Mouse (Mus musculus) midbrain, embryonic 11.5 days (tissue): ENCODE data around the gene Cyp4x1. TPM values are rescaled to one million over a fixed set of nuclear protein-coding genes. Genes with fewer than 3 reads are reported as not detected.

ENCODE experiments used
- ATAC-seq: fragments of 200-750 bp; cut with Nextera tagmentation; 2 replicates; pipeline ENCODE4 v1.8.0; 2017; ENCODE audit warnings: moderate TSS enrichment, moderate library complexity; ENCODE audit not compliant: low FRiP score
- DNase-seq: peaks from one replicate; pipeline ENCODE4 v3.0.0; 2015; ENCODE audit warnings: low spot score; ENCODE audit errors: missing footprints
- H3K27ac ChIP-seq: fragments of 300-500 bp; sonication (generic); 2 replicates; pipeline ENCODE4 v1.5.1; 2014; ENCODE audit warnings: low read depth, low read length
- H3K27me3 ChIP-seq: fragments of 300-500 bp; sonication (generic); 2 replicates; pipeline ENCODE4 v1.6.1; 2014; ENCODE audit warnings: mild to moderate bottlenecking, low read length, moderate library complexity, mixed read lengths; ENCODE audit not compliant: control insufficient read depth, insufficient read depth
- H3K36me3 ChIP-seq: fragments of 300-500 bp; sonication (generic); 2 replicates; pipeline ENCODE4 v1.6.1; 2014; ENCODE audit warnings: mild to moderate bottlenecking, low read length, moderate library complexity, mixed read lengths; ENCODE audit not compliant: control insufficient read depth, insufficient read depth
- H3K4me1 ChIP-seq: fragments of 300-500 bp; sonication (generic); 2 replicates; pipeline ENCODE4 v1.6.1; 2014; ENCODE audit warnings: low read length; ENCODE audit not compliant: control insufficient read depth, insufficient read depth
- H3K4me2 ChIP-seq: fragments of 300-500 bp; sonication (generic); 2 replicates; pipeline ENCODE4 v1.6.1; 2014; ENCODE audit warnings: mild to moderate bottlenecking, moderate library complexity
- H3K4me3 ChIP-seq: fragments of 300-500 bp; sonication (generic); 2 replicates; pipeline ENCODE4 v1.5.1; 2014; ENCODE audit warnings: low read depth, low read length
- H3K9ac ChIP-seq: fragments of 300-500 bp; sonication (generic); 2 replicates; pipeline ENCODE4 v1.6.1; 2014; ENCODE audit warnings: low read length
- H3K9me3 ChIP-seq: fragments of 300-500 bp; sonication (generic); 2 replicates; pipeline ENCODE4 v1.6.1; 2016; ENCODE audit warnings: low read length; ENCODE audit not compliant: control insufficient read depth
- WGBS: fragments of 180-500 bp; shearing (Covaris S2); extraction: QIAGEN DNeasy Blood & Tissue Kit; methylation state at CpG from one replicate; pipeline ENCODE4 v1.1.7; 2014; 5-methylcytosine and 5-hydroxymethylcytosine counted together
- polyA plus RNA-seq: library from polyadenylated mRNA; unstranded; fragments of >200 nt; fragmentation: Nextera tagmentation; extraction: Ambion mirVana; gene quantifications from 2 replicates; pipeline ENCODE4 v1.2.1, GENCODE M21; 2014

Cyp4x1 gene
- polyA plus RNA-seq, 1 experiment from 2014 or later: 1.4 TPM

GRCm38 (mm10) chr4:115095671-115096434, 38.2 kb downstream of the Cyp4x1 start:
- H3K36me3 ChIP-seq: no peaks in the 10 kb centered on the region
- peak overlapping the region; percentile 61 for H3K9ac ChIP-seq
- H3K4me2 ChIP-seq: peak overlapping the region; percentile 78
- H3K27ac ChIP-seq: peak overlapping the region; percentile 40; the same call in 1 of the 2 replicates
- H3K4me1 ChIP-seq: peaks cover 6% of the 10 kb centered on the region
- DNase-seq (peak; percentile 94), ATAC-seq (peak; percentile 90)
- H3K4me3 ChIP-seq: peak overlapping the region; percentile 41
- WGBS: 2% methylated on average over 31 of the region's 31 CpGs
- H3K9me3 ChIP-seq: no peaks in the 10 kb centered on the region
- H3K27me3 ChIP-seq: peaks cover 15% of the 10 kb centered on the region

- no peak for DNase-seq
- Histone ChIP-seq H3K36me3 (no peaks in the 10 kb centered on the region), H3K4me1 (peaks cover 6% of the 10 kb centered on the region), H3K4me3 (no peak overlapping the region), H3K9me3 (no peaks in the 10 kb centered on the region), H3K4me2 (no peak overlapping the region), H3K9ac (no peak overlapping the region), H3K27ac (no peak overlapping the region), H3K27me3 (peaks cover 15% of the 10 kb centered on the region)
- no peak for ATAC-seq
- 84% methylated on average over 2 of the region's 2 CpGs for WGBS
These were observed 40.0 kb downstream of the Cyp4x1 start for GRCm38 (mm10) chr4:115094056-115094455.

GRCm38 (mm10) chr4:115093331-115093864, 40.7 kb downstream of the Cyp4x1 start:
- Histone ChIP-seq H3K9me3 (no peaks in the 10 kb centered on the region), H3K4me3 (no peak overlapping the region), H3K4me2 (no peak overlapping the region), H3K27ac (no peak overlapping the region), H3K27me3 (peaks cover 15% of the 10 kb centered on the region), H3K4me1 (peaks cover 6% of the 10 kb centered on the region), H3K9ac (no peak overlapping the region), H3K36me3 (no peaks in the 10 kb centered on the region)
- WGBS: 81% methylated on average over 4 of the region's 4 CpGs
- ATAC-seq: no peak
- DNase-seq: no peak

- H3K9me3 ChIP-seq: no peaks in the 10 kb centered on the region
- H3K27me3 ChIP-seq: peaks cover 13% of the 10 kb centered on the region
- ATAC-seq (no peak), DNase-seq (no peak)
- H3K4me3 ChIP-seq: no peak overlapping the region
- H3K4me1 ChIP-seq: peaks cover 6% of the 10 kb centered on the region
- WGBS: 77% methylated on average over 3 of the region's 3 CpGs
- H3K4me2 ChIP-seq: no peak overlapping the region
- no peaks in the 10 kb centered on the region for H3K36me3 ChIP-seq
- H3K27ac ChIP-seq: no peak overlapping the region
- H3K9ac ChIP-seq: no peak overlapping the region
These were observed 42.3 kb downstream of the Cyp4x1 start for GRCm38 (mm10) chr4:115091806-115092205.

- Histone ChIP-seq H3K4me3 (no peak overlapping the region), H3K9ac (no peak overlapping the region), H3K9me3 (no peaks in the 10 kb centered on the region), H3K4me1 (peaks cover 1% of the 10 kb centered on the region; the same call in 1 of the 2 replicates), H3K27ac (no peak overlapping the region), H3K4me2 (no peak overlapping the region), H3K27me3 (peaks cover 4% of the 10 kb centered on the region; the same call in 1 of the 2 replicates), H3K36me3 (no peaks in the 10 kb centered on the region)
- ATAC-seq (no peak), DNase-seq (no peak)
- 77% methylated on average over 2 of the region's 2 CpGs for WGBS
These were observed 43.5 kb downstream of the Cyp4x1 start for GRCm38 (mm10) chr4:115090592-115090991.

GRCm38 (mm10) chr4:115088611-115089338, 45.3 kb downstream of the Cyp4x1 start, which contains the start of gene Pdzk1ip1:
TSS of gene Pdzk1ip1 (plus strand) at chr4:115088708.
- Histone ChIP-seq H3K27ac (no peak within 1 kb of the TSS), H3K36me3 (no peaks in the 10 kb centered on the region), H3K27me3 (no peaks in the 10 kb centered on the region; the same call in 1 of the 2 replicates), H3K9me3 (no peaks in the 10 kb centered on the region), H3K4me1 (no peaks in the 10 kb centered on the region), H3K4me3 (no peak within 1 kb of the TSS), H3K4me2 (no peak within 1 kb of the TSS), H3K9ac (no peak within 1 kb of the TSS)
- WGBS: 30% methylated on average over 11 of the region's 11 CpGs
- ATAC-seq (no peak), DNase-seq (no peak)

- Histone ChIP-seq H3K4me3 (no peak overlapping the region), H3K4me1 (no peaks in the 10 kb centered on the region), H3K27ac (no peak overlapping the region), H3K9me3 (no peaks in the 10 kb centered on the region), H3K4me2 (no peak overlapping the region), H3K9ac (no peak overlapping the region), H3K27me3 (no peaks in the 10 kb centered on the region; the same call in 1 of the 2 replicates), H3K36me3 (no peaks in the 10 kb centered on the region)
- 67% methylated on average over 3 of the region's 3 CpGs for WGBS
- ATAC-seq (no peak), DNase-seq (no peak)
These were observed 47.2 kb downstream of the Cyp4x1 start for GRCm38 (mm10) chr4:115086763-115087415.

GRCm38 (mm10) chr4:115086257-115086656, 47.8 kb downstream of the Cyp4x1 start:
- Histone ChIP-seq H3K4me2 (no peak overlapping the region), H3K27me3 (no peaks in the 10 kb centered on the region; the same call in 1 of the 2 replicates), H3K36me3 (no peaks in the 10 kb centered on the region), H3K9me3 (no peaks in the 10 kb centered on the region), H3K4me3 (no peak overlapping the region), H3K4me1 (no peaks in the 10 kb centered on the region), H3K9ac (no peak overlapping the region), H3K27ac (no peak overlapping the region)
- no peak for ATAC-seq
- 73% methylated on average over 4 of the region's 4 CpGs for WGBS
- DNase-seq: no peak
